Mouse (Mus musculus) heart, postnatal 4 days (tissue): ENCODE results near the gene Shisa3. TPM values are rescaled to one million over a fixed set of nuclear protein-coding genes. Genes with fewer than 3 reads are reported as not detected.

Experiments
- DNase-seq: peaks from one replicate; pipeline ENCODE4 v3.0.0; 2021
- total RNA-seq, 2 experiments: library from RNA; stranded (reverse); gene quantifications; 2 replicates each; pipeline ENCODE4 v1.2.3; 2021

The Shisa3 gene
- 1 to 10 TPM in 1 of 2 experiments, under 1 TPM in 1; 0.99 to 1.2 TPM for total RNA-seq

GRCm38 (mm10) chr5:67607804-67608673 is at the start of gene Shisa3:
Gene Shisa3, plus strand, starts transcription at chr5:67607882.
- peak; percentile 61 for DNase-seq

GRCm38 (mm10) chr5:67558644-67559043 is 49.0 kb upstream of the Shisa3 start:
- no peak for DNase-seq

GRCm38 (mm10) chr5:67559063-67559462 is 48.6 kb upstream of the Shisa3 start:
- no peak for DNase-seq

- no peak for DNase-seq
Measured at GRCm38 (mm10) chr5:67572552-67573155, 35.0 kb upstream of the Shisa3 start.

GRCm38 (mm10) chr5:67574039-67574438 is 33.6 kb upstream of the Shisa3 start:
- no peak for DNase-seq

- no peak for DNase-seq
Measured at GRCm38 (mm10) chr5:67575705-67576104, 32.0 kb upstream of the Shisa3 start.

- DNase-seq = peak; percentile 19
Measured at GRCm38 (mm10) chr5:67579725-67580633, 27.7 kb upstream of the Shisa3 start.

GRCm38 (mm10) chr5:67595070-67595469 is 12.6 kb upstream of the Shisa3 start:
- DNase-seq = no peak

- DNase-seq = no peak
Measured at GRCm38 (mm10) chr5:67595629-67596028, 12.1 kb upstream of the Shisa3 start.

- DNase-seq = no peak
Measured at GRCm38 (mm10) chr5:67599935-67600334, 7.7 kb upstream of the Shisa3 start.

- DNase-seq = no peak
Measured at GRCm38 (mm10) chr5:67605951-67606350, 1.7 kb upstream of the Shisa3 start.

GRCm38 (mm10) chr5:67606916-67607803 is 522 bp upstream of the Shisa3 start:
- peak; percentile 19 for DNase-seq

GRCm38 (mm10) chr5:67608674-67609519 is 1.2 kb downstream of the Shisa3 start:
- DNase-seq = no peak

- no peak for DNase-seq
Measured at GRCm38 (mm10) chr5:67609520-67609837, 1.8 kb downstream of the Shisa3 start.

- DNase-seq = no peak
Measured at GRCm38 (mm10) chr5:67621230-67621629, 13.5 kb downstream of the Shisa3 start.

- DNase-seq = no peak
Measured at GRCm38 (mm10) chr5:67628180-67628940, 20.7 kb downstream of the Shisa3 start.

- DNase-seq = no peak
Measured at GRCm38 (mm10) chr5:67629440-67629839, 21.8 kb downstream of the Shisa3 start.

- no peak for DNase-seq
Measured at GRCm38 (mm10) chr5:67629861-67630260, 22.2 kb downstream of the Shisa3 start.

GRCm38 (mm10) chr5:67631261-67631660 is 23.6 kb downstream of the Shisa3 start:
- no peak for DNase-seq

- DNase-seq = no peak
Measured at GRCm38 (mm10) chr5:67633138-67633782, 25.6 kb downstream of the Shisa3 start.
